Mouse (Mus musculus) T-helper 2 cell (primary cell): ENCODE results near the gene Xpnpep1.

ENCODE experiments used
- in situ Hi-C: fragments of 300-600 bp; cut with MboI, MseI; formaldehyde crosslinking; loops from one replicate; pipeline ENCODE4 v1.15.1; 2025; ENCODE audit warnings: high pct_unique_total_duplicates

The Xpnpep1 gene

GRCm38 (mm10) chr19:53032647-53033046 is 7.4 kb downstream of the Xpnpep1 start:
- in situ Hi-C loops = no loop called here

DNA sequence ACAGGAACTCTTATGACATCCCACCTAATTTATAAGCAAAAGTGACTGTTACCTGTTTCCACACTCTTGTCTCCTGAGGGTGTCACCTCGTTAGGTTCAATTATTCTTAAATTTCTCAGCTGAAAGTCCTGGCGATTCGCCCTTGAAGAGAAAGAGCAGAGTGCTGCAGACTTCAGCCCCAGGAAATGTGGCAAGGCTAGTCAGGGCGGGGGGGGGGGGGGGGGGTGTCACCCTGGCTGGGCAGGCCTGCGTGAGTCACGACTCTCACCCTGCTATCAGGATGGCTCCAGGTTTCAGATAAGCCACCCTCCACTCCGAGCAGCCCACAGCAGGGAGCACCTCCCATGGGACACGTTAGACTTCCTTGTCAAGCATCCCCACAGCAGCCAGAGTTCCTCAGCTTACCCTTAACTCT is 8.1 kb downstream of the Xpnpep1 start:
- in situ Hi-C loops = no loop called here

DNA sequence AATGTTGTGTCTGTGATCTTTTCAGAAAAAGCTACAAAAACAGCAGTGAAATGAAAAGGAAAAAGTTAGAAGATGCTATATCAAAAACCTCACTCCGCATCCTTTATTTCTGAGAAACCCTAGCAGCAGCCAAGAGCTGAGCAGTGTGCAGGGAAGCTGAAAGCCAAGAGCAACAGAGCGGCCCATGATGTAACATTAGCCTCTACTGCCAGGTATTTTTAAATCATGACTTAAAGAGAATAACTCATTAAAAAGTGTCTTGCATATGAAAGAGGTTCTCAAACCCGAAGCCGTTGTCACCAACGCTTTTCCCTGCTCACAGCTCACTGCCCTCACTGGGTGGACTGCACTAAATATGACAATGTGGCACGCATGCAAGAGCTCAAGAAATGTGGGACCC is 9.7 kb downstream of the Xpnpep1 start:
- in situ Hi-C loops = no loop called here

DNA sequence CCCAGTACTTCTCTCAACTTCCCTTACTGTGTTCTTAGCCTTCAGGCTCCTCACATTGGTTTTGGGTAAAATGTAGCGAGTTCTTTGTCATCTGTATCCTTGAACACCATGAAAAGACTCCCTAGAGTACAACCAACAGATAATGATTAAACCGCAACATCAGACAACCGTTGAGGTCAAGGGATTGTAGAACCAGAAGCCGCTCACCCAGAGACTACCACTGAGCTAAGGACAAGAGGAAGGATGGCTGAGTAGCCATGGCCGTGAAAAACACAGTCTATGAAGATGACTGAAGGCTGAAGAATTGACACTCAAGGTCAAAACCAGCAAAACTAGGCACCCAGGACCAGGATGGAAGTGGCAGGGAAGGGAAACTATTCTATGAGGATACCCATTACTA is 10.3 kb downstream of the Xpnpep1 start:
- in situ Hi-C loops = no loop called here

GRCm38 (mm10) chr19:53029045-53029444 is 11.0 kb downstream of the Xpnpep1 start:
- in situ Hi-C loops = no loop called here

DNA sequence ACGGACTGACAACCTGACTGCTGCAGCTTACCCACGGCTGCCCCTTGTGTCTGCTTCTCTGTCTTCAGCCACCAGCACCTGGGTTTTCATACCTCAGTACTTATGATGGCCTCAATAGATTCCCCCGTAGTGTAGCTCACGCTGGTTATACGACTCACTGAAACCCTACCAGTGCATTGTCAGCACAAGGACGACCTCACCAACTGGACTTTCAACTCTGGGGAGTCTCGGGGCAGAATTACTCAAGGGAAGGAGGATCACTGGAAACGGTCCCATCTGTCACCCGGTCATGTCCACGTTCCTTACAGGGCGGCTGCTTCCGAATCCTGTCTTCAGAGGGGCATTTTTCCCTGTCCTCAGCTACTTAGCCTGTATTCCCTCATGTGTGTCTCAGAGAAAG is 11.8 kb downstream of the Xpnpep1 start:
- in situ Hi-C loops = no loop called here

DNA sequence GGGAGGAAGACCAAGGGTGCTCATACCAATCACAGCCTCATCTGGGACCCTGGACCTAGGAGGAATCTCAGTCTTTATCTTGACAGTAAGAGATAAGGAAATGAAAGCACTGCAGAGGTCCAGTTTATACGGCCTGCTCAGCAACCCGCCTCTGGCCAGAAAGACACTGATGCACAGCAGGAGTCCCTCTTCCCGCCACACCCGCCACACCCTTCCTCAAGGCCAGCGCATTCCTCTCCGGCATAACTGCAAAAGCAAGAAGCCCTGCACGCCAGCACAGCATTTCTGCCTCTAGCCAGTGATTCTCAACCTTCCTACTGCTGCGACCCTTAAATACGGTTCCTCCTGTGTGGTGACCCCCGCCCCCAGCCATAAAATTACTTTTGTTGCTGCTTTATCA is 16.8 kb downstream of the Xpnpep1 start:
- in situ Hi-C loops = no loop called here

DNA sequence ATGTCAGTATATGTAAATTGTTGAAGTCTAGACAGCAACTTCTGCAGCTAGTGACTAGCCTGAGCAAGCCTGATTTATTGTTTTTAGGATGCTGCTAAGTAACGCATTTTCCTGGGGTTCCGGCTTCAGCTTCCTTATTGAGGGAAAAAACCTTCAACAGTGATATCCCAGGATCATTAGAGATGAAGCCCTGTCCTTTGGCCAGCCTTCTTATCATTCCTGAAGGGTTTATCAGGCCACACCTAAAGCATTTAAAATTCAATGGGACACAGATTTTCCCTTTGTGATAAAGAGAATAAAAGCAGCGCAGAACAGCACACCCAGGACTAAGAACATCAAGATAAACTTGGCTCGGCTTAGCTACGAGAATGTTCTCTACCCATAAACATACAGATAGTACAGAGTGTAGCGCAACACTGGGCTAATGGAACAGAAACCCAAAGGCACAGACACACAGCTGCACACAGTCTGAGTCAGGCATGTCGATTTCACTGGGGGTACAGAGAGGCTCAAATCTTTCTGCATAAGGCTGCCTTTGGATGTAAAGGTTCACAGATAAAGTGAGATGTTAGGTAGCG is 17.9 kb downstream of the Xpnpep1 start:
- in situ Hi-C loops = no loop called here

GRCm38 (mm10) chr19:53021537-53021936 is 18.5 kb downstream of the Xpnpep1 start:
- in situ Hi-C loops = no loop called here

DNA sequence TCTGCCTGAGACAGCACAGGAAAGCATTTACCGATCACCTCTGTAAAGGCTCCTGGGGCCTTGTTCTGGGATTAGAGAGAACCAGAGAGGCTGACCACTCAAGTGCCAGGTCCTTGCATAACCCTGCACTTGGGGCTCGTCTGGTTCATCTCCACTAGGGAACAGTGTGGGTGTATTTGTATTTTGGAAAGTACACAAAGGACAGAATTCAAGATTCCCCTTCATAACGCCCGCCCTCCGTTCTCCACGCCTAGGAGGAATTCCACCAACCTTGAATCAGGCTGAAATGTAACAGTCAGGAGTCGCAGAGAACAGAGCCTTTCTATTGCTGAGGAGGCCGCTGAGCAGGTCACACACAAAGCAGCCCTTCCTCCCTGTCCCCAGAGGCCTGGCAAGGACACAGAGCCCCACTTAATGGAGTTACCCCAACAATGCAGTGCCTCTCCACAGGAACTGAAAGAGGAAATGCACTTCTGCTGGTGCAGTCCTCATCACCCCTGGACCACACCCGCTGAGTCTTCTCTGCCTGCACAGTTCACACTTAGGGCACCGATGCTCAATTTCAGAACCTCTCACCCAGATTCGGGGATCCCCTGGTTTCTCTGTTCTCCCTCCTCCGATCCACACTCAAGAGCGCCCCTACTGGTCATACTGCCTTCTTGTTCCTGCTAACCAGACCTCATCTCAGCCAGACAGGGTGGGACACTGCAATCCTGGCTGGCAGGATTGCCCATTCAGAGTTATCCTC is 20.1 kb downstream of the Xpnpep1 start:
- in situ Hi-C loops = no loop called here

GRCm38 (mm10) chr19:53017954-53018353 is 22.1 kb downstream of the Xpnpep1 start:
- in situ Hi-C loops = no loop called here

DNA sequence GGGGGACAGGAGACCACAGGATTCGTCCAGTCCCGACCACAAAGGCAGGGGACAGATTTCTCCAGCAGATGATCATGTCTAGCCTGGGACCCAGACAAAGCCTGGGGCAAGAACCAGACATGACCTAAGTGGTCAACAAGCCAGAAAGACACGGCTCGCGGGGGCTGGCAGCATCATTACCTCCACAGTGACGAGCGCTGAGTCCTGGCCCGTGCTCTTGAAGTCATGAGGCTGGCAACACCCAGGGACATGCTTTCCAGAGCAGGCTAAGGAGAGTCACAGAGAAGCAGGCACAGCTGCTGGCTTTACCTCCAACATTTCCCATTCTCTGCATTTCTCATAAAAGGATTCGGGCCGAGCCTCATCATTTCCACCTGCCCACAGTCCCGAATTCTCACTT is 22.8 kb downstream of the Xpnpep1 start:
- in situ Hi-C loops = no loop called here

DNA sequence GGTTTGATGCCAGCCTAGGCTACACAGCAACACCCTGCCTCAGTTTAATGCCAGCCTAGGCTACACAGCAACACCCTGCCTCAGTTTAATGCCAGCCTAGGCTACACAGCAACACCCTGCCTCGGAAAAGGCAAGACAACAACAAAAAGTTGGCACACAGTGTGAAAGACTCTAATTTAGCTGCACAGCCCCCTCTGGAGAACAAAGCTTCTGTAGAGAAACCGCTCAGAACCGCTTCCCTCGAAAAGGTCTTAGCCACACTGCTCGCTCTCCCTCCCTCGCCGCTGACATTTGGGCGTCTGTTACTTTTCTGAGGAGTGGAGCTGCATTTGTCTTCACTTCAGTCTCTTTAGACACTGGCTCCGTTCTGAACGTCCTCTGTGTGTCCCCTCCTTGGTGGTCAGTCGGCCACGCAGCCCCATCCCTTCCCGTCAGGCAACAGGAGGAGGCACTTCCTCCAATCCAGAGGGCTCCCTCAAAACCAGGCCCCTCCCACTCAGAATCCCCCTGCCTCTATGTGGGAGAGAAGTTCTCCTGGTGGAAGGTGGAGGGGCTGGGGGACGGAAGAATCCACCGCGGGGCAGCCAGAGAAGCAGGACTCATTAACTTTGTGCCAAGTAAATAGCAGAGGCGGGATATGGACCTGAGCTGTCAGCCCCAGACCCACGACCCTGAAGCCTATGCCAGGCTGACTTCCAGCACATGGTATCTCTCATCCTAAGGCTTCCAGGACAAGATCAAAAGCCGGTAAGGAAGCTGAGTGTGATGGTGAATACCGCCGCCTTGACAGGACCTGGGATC is 24.9 kb downstream of the Xpnpep1 start:
- in situ Hi-C loops = no loop called here

- in situ Hi-C loops = no loop called here
Observed at GRCm38 (mm10) chr19:53013744-53014143, 26.3 kb downstream of the Xpnpep1 start.

- in situ Hi-C loops = no loop called here
Observed at GRCm38 (mm10) chr19:53013341-53013740, 26.7 kb downstream of the Xpnpep1 start.

DNA sequence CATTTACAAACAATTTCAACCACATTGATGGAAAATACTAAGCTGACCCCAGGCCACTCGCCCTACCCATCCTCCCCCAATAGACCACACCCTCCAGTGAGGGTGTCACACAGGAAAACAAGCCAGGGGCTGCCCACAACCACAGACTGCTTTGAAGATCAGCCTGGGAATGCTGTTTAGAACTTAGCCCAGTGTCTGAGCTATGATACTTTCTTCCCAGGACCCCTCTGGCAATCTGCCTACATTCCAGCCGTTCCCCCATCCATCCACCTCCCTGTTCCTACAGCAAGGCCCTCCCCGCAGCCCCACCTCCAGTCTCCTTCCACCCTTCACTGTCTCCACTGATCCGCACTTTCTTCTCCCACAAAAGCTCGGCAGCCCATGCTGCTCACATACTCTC is 29.1 kb downstream of the Xpnpep1 start:
- in situ Hi-C loops = no loop called here

DNA sequence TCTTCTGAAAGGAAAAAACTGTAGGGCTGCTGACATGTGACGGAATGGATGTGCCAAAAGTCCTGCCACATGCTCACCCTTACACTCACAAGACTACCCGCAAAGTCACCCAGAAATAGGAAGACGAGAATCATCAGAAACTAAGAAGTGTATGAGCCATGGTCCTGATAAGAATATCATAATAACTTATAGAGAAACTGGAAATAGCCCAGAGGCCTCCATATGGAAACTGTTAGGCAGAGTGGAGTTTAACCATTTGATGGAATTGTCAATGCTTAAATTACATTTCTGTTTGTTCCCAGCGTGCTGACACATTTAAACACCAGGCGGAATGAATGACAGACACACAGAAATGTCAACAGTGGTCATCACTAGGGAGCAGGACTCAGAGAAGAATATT is 31.1 kb downstream of the Xpnpep1 start:
- in situ Hi-C loops = no loop called here

GRCm38 (mm10) chr19:53008020-53008705 is 31.9 kb downstream of the Xpnpep1 start:
- in situ Hi-C loops = no loop called here

GRCm38 (mm10) chr19:53005978-53006377 is 34.0 kb downstream of the Xpnpep1 start:
- in situ Hi-C loops = no loop called here

- in situ Hi-C loops = no loop called here
Observed at GRCm38 (mm10) chr19:53003554-53004365, 36.3 kb downstream of the Xpnpep1 start.
